Mouse (Mus musculus) thymus, adult 18-20 months (tissue): Measurements from ENCODE around the gene Fkbp15.
A peak's percentile ranks its signal among the peaks of the same experiment; 100 is the strongest.

Source experiments
- DNase-seq, 2 experiments: peaks; one replicate each; pipeline ENCODE4 v3.0.0; 2022; ENCODE audit warnings: mixed read lengths in 2 of 2

Gene Fkbp15

GRCm38 (mm10) chr4:62360088-62360804, at the start of gene Fkbp15, which contains the start of gene Slc31a1:
TSS of gene Fkbp15 (minus strand) at chr4:62360548.
TSS of gene Slc31a1 (plus strand) at chr4:62360727.
- DNase-seq = peak; percentile 94 to 97

- no peak for DNase-seq
These were observed 49.3 kb upstream of the Fkbp15 start for GRCm38 (mm10) chr4:62409615-62410014.

- peak; percentile 97 to 98 for DNase-seq
These were observed 48.4 kb upstream of the Fkbp15 start, which contains the start of the genes Cdc26 and Prpf4 for GRCm38 (mm10) chr4:62408601-62409282. TSS of gene Cdc26 (minus strand) at chr4:62408642. TSS of gene Prpf4 (plus strand) at chr4:62408797.

DNA sequence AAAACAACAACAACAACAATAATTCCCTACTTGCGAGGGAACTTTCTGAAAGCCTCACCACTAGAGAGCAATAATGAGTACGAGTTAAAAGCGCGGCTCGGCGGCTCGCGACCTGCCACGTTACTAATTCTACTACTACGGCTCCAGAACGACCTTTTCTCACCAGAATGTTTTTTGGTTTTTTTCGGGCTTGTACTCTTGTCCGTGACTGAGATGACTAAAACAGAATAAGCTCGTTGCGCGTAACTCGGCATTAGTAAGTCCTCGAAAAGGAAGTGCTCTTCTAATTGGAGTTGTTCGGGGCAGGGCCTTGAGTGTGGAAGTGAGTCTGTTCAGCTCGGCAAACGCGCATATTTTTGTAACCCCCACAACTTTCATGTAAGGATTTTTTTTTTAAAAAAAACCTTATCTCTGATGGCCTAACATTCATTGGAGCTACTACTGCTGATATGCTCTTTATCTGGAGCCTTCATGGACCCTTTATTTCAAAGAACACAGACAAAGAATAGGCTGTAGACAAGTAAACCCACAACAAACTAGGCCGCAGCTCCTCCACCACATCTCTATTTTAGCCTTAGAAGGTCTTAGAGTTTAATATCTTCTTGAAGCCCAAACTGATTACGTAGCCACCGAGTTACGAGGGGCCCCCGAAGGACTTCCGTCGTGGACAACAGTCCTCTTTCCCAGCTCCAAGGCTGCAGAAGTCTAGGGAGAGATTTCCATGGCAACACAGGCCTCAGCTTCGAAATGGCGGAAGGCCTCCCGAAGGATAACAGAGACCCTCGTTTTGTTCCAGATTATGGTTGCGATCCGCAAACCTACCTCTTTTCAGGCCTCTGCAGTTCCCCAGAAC, 47.6 kb upstream of the Fkbp15 start:
- peak; percentile 22 to 38 for DNase-seq

DNA sequence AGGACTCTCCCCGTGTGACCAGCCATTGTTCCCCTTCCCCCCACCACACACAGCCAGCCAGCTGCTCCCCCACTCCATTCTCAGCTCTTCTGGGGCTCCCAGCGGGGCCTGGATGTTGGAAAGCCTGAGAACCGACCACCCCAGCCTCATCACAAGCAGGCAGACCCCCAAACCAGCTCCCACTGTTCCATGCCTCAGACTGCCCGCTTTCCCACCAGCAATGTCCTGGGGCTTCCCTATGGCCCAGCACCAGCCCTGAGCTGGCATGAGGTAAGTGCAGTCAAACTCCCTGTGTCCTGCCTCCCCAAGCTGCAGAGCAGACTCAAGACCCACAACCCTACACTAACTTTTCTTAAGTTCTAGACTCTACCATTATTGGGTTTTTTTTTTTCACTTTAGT, 45.8 kb upstream of the Fkbp15 start:
- DNase-seq = no peak

DNA sequence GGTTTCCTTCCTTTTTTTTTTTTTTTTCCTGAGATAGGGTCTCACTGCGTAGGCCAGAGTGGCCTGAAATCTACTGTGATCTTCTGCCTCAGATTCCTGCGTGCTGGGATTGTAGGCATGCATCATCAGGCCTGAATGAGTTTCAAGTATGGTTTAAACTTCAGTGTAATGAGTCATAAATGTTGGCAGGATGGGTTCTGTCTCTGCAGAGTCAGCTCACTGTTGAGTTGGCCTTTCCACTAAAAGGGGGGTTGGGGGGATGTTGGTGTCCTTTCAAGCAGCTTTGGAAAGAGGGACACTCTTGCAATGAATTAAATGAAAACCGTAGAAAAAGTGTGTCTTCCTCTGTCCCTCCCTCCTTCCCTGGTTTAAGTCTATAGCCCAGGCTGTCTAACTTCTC, 38.6 kb upstream of the Fkbp15 start:
- DNase-seq = no peak

DNA sequence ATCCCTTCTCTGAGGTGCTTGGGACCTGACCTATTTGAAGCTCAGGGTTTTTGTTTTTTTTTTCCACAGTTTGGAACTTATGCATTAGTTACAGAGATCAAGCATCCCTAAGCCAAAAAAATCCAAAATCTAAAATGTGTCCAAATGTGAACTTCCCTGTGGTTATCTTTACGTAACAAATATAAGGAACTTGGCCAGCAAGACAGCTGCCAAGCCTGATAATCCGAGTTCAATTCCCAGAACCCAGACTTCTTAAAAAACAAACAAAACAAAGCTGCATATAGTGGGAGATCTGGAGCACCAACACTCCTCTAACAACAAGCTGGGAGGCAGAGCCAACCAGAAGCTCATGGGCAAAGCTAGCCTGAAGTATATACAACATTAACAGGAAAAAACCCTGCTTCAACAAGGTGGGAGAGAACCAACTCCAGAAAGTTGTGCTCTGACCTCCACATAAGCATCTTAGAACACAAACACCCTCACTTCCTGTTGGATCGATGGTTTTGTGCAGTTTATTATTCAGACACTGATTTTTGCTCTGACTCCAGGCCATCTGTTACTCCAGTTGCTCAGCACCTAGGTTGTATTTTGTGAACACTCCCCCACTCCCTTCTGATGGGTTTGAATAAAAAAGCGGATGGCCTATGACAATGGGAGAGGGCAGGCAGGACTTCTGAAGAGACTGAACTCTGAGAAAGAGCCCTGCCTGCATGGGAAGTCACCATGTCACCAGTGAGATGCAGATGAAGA, 37.4 kb upstream of the Fkbp15 start:
- DNase-seq = no peak

DNA sequence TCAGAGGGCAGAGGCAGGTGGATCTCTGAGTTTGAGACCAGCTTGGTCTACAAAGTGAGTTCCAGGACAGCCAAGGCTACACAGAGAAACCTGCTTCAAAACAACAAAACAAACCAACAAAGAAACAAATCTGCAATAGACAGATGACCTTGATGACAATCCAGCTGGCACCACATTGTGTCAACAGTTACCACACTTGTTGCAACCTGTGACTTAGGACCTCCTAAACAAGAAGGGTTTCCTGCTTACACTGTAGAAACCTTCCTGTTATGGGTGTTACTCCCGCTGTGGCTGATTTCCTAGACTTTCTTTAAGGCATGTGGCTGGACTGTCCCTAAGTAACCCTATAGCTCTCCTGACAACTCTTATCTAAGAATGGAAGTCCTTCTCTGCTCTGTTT, 35.5 kb upstream of the Fkbp15 start:
- no peak for DNase-seq

GRCm38 (mm10) chr4:62393459-62393858, 33.1 kb upstream of the Fkbp15 start:
- no peak for DNase-seq

- no peak for DNase-seq
These were observed 31.5 kb upstream of the Fkbp15 start for GRCm38 (mm10) chr4:62391892-62392291.

GRCm38 (mm10) chr4:62389592-62390512, 29.5 kb upstream of the Fkbp15 start:
- no peak for DNase-seq

- DNase-seq = no peak
These were observed 25.1 kb upstream of the Fkbp15 start for GRCm38 (mm10) chr4:62385439-62385838.

DNA sequence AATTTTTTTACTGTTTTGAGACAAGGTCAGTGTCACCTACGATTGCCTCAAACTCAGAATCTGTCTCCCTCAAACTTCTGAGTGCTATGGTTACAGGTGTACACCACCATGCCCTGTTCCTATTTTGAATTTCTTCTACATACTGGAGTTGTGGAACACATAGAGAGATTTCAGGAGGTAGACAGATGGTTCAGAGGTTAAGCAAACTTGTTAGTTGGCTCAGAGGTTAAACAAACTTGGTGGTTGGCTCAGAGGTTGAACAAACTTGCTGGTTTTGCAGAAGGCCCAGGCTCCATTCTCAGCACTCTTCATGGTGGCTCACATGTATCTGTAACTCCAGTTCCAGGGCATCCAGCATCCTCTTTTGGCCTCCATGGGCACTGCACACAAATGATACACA, 23.8 kb upstream of the Fkbp15 start:
- DNase-seq = no peak

GRCm38 (mm10) chr4:62383752-62384151, 23.4 kb upstream of the Fkbp15 start:
- no peak for DNase-seq

DNA sequence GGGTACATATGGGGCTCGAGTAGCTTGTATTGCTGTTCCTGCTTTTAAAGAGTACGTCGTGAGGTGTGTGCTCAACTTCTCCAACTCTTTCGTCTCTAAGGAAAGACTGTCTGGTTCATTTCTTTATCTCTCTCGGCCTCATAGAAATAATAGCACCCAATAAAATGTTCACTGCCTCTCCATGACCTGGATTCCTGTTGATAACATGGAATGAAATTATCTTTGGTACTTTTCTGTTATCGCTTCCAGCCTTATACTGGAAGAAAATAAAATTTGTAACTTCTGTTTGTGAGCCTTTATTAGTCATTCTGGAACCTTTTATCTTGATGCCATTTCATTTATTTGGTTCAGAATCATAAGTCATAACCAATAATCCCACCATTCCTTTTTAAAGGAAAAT, 22.9 kb upstream of the Fkbp15 start:
- DNase-seq = no peak

- DNase-seq = no peak
These were observed 19.5 kb upstream of the Fkbp15 start for GRCm38 (mm10) chr4:62379724-62380381.

DNA sequence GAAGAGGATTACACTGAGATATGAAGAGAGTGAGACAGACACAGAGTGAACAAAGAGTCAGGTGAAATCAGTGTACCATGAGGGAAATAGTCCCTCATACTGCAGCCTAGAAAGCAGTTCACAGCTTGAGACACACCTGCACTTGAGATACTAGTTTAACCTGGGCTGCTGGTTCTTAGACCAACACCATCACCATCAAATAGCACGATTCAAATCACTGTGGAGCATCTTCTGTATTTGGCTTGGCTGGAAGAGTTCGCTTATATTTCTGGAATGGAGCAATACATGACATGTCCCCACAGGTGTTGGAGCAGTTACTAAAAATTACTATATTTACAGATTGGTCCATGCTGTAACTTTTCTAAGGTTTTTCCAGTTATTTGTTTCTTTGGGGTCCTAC, 15.8 kb upstream of the Fkbp15 start:
- DNase-seq = no peak

- no peak for DNase-seq
These were observed 14.0 kb upstream of the Fkbp15 start for GRCm38 (mm10) chr4:62374342-62374741.

- DNase-seq = no peak
These were observed 13.3 kb upstream of the Fkbp15 start for GRCm38 (mm10) chr4:62373668-62374067.

DNA sequence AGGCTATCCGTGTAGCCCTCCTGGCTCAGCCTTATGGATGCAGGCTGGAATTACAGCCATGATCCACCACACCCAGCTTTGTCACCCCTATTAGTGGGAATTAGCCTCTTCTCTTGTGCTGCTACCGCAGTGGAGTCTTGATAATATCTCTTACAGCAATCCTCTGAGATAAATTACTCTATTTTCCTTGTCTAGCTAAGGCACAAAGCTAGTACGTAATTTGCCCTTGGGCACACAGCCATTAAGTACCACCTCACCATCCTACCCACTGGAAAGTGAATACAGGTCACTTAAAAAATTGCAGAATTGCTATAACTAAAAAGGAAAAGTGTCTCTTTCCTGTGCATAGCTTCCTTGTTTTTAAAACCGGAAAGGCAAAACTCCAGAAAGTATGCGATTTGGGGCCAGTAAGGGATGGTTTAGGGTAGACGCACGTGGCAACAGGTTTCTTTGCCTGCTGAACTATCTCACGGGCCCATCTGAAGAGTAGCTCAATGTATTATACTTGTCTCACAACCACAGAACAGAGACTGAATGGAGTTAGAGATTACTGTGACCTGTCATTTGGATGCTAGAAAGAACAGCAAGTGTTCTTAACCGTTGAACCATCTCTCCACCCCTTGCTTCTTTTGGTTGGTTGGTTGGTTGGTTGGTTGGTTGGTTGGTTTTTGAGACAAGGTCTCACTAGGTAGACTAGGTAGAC, 12.6 kb upstream of the Fkbp15 start:
- DNase-seq = no peak
